Mouse (Mus musculus) testis, adult 2 months (tissue): ENCODE results near the gene Hp.

Experiments used
- CTCF ChIP-seq: fragments of 200-500 bp; IDR thresholded peaks from 2 replicates; pipeline ENCODE4 v1.5.1; 2012; ENCODE audit warnings: low read depth, mild to moderate bottlenecking, inconsistent platforms, low read length, moderate library complexity; ENCODE audit not compliant: control insufficient read depth, insufficient read depth, insufficient replicate concordance
- POLR2A ChIP-seq: fragments of 200-500 bp; IDR thresholded peaks from 2 replicates; pipeline ENCODE4 v1.6.1; 2012; ENCODE audit warnings: low read depth, mild to moderate bottlenecking, inconsistent platforms, low read length, moderate library complexity; ENCODE audit not compliant: control insufficient read depth

GRCm38 (mm10) chr8:109571139-109571538 is 7.8 kb downstream of the Hp start:
- TF ChIP-seq CTCF, result no peak
- TF ChIP-seq POLR2A, result no peak
